Mouse (Mus musculus) left cerebral cortex, adult 2 months (tissue): ENCODE measurements at regions not wholly inside any gene's neighbourhood (a gene's known extent, or its start where the extent isn't known, plus 50 kb on each side); places are given as distances from the start of the nearest gene placed in this dataset.
A peak's percentile ranks its signal among the peaks of the same experiment; 100 is the strongest.

Experiments
- DNase-seq, 2 experiments: peaks; one replicate each; pipeline ENCODE4 v3.0.0; 2021 to 2022; ENCODE audit warnings: low spot score in 2 of 2, mixed read lengths in 1 of 2; ENCODE audit errors: extremely low spot score in 1 of 2
- H3K27ac ChIP-seq: fragments of 200-600 bp; 2 replicates; pipeline ENCODE4 v1.8.1; 2022
- H3K4me3 ChIP-seq: fragments of 200-600 bp; 2 replicates; pipeline ENCODE4 v1.8.1; 2022
- CTCF ChIP-seq: fragments of 200-600 bp; IDR thresholded peaks from 2 replicates; pipeline ENCODE4 v1.8.1; 2022; ENCODE audit warnings: antibody characterized with exemption, mild to moderate bottlenecking, moderate library complexity
- intact Hi-C: fragments of 180-260 bp; cut with DNase I; formaldehyde crosslinking; loops from one replicate; pipeline ENCODE4 v1.15.1; 2025

DNA sequence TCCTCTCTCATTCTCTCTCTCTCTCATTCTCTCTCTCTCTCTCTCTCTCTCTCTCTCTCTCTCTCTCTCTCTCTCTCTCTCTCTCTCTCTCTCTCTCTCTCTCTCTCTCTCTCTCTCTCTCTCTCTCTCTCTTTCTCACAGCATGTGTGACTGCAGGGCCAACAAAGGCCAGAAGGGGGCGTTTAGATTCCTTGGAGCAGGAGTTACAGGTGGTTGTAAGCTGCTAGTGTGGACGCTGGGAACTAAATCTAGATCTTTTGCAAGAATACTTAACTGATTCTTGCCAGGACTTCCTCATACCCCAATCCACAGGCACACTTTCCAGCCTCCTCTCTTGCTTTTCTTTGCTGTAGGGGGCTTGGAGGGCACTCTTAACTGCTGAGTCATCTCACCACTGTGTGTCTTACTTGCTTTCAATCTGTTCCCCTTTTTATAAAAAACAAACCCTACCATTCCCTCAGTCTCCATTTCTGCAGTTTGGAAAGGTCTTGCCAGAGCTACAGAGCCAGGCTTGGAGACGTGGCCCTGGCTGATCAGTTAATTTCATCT is 154.4 kb upstream of the Cxcr4 start:
- Histone ChIP-seq H3K27ac (no peak overlapping the region), H3K4me3 (no peak overlapping the region)
- intact Hi-C loops, result no loop called here
- TF ChIP-seq CTCF, result no peak
- no peak for DNase-seq

DNA sequence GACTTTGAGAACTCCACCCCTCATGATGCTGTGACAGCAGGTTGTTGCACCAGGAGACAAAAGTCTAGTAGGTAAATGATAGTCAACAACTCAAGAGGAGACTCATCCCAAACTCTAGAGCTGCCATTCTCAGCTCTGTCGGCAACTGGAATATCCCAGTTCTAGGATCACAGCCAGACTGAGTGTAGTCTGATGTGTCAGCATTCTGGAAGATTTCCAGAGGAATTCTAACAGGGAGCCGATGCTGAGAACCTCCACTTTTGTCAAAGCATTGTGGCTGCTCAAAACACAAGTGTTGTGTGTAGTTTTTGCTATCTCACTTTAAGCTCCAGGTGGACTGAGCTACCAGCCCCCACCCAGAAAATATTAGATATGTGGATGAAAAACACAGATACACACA is 148.5 kb upstream of the Cxcr4 start:
- H3K27ac ChIP-seq, result no peak overlapping the region
- peak in 1 of 2 experiments; percentile 26 for DNase-seq
- no peak overlapping the region for H3K4me3 ChIP-seq
- no peak for TF ChIP-seq CTCF
- intact Hi-C loops, result no loop called here

DNA sequence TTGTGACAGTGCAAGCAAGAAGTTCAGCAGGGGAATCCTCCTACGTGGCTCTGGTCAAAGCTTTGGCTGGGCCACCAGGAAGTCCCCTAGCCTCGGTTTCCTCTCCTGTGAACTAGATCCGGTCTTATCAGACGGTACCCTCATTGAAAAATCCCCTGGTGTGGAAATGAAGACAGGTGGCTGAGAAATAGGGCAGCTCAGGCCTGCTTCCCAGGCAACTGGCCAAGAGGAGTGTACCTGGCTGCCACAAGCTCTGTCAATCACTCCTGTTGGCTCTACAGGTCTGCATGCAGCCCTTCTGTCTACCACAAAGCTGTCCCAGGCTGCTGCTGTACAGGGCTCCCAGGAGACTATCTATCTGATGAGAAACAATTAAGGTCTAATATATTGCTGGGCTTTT is 146.1 kb upstream of the Cxcr4 start:
- intact Hi-C loops, result no loop called here
- TF ChIP-seq CTCF, result no peak
- H3K27ac ChIP-seq, result no peak overlapping the region
- H3K4me3 ChIP-seq, result no peak overlapping the region
- DNase-seq, result no peak

DNA sequence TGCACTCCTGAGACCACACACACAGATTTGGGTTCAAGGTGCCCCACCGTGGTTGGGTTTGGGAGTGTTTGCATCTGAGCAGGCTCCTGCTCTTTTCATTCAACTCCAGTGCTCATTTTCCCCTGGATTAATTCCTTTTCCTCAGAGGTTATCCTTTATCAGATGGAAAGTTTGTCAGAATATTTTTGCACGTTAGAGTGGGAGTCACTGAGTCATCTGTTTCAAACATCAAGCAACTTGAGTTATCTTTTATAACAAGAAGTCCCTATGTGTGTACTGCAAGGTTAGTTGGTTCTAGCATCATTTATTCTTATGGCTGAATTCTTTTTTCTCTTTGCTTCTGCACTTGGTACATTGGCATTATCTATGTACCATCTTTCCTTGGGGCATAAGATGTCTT is 142.8 kb upstream of the Cxcr4 start:
- intact Hi-C loops, result no loop called here
- no peak overlapping the region for H3K4me3 ChIP-seq
- DNase-seq, result no peak
- no peak for TF ChIP-seq CTCF
- no peak overlapping the region for H3K27ac ChIP-seq

DNA sequence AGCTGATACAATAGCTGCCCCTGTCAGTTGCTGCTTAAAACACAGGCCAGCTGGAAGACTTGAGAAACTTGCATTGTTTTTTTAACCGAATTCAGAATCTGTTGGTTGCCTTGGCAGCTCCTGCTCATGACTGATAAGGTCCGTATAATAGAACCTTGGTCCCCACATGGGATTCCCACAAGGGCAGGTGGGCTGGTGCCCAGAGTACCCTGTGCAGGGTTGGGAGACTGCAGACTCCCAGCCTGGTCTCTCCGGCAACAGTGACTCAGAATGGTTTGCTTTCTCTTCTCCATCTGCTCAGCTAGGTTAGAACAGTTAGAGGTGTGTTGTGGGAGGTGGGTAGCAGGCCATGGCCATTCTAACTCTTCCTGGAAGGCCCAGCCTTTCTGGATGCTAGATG is 139.4 kb upstream of the Cxcr4 start:
- no peak overlapping the region for H3K4me3 ChIP-seq
- DNase-seq, result no peak
- no peak overlapping the region for H3K27ac ChIP-seq
- no peak for TF ChIP-seq CTCF
- intact Hi-C loops, result no loop called here

DNA sequence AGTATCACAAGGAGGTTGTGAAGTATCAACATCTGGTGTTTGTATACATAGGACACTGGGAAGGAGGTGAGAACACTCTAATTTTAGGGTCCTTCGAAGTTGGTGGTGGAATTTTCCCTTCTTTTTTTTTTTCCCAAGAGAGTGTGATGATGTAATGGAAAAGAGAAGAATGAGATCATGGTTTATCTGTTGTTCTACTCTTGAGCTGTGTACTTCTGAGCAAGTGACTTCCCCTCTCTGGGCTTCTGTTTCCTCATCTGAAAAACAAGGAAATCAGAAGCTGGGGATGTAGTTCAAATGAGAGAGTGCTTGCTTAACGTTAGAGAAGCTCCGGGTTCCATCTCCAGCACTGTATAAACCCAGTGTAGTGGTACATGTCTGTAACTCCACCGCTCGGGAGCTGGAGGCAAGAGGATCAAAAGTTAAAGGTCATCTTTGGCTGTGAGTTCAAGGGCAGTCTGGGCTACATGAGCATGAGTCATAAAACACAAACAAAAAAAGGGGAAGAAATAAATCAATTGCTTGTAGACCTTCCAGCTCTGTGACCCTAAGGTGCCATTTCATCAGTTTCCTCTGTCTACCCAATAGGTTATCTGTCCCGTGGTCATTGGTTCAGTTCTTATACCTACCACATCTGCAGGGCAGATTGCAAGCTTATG is 132.5 kb upstream of the Cxcr4 start:
- Histone ChIP-seq H3K4me3 (no peak overlapping the region), H3K27ac (no peak overlapping the region)
- no peak for TF ChIP-seq CTCF
- intact Hi-C loops, result no loop called here
- no peak for DNase-seq

DNA sequence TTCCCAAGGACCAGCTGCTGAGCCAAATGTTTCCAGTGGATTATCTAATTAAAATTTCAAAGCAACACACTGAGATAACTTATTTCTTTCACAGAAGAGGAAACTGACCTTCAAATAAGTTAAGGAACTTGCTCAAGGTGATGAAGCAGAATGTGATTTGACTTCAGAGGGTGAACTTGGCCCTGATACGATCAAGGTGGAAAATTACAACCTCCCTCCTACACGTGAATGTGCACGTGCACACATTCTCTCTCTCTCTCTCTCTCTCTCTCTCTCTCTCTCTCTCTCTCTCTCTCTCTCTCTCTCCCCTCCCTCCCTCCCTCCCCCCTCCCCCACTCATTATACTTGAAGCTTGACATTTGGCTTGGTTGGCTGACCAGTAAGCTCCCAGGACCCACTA is 131.8 kb upstream of the Cxcr4 start:
- Histone ChIP-seq H3K27ac (no peak overlapping the region), H3K4me3 (no peak overlapping the region)
- no peak for DNase-seq
- no peak for TF ChIP-seq CTCF
- intact Hi-C loops, result no loop called here

DNA sequence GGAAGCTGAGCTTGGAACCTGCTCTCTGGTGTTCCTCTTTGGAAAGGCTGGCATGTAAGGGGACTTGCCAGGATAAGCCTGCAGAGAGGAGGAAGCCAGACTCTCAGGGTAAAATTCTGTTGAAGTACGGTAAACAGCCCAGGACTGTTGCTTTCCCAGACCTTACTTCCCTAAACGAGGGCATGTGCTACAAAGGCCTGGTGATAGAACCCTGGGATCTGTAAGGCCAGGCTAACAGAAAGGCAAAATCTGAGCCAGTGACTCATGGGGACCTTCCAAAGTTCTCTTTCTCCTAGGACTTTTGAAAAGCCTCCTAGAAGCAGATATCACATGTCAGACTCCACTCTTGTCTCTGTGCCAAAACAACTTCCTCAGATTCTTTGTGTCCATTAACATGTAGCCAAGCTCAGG is 130.0 kb upstream of the Cxcr4 start:
- no peak for DNase-seq
- intact Hi-C loops, result no loop called here
- Histone ChIP-seq H3K4me3 (no peak overlapping the region), H3K27ac (no peak overlapping the region)
- no peak for TF ChIP-seq CTCF

DNA sequence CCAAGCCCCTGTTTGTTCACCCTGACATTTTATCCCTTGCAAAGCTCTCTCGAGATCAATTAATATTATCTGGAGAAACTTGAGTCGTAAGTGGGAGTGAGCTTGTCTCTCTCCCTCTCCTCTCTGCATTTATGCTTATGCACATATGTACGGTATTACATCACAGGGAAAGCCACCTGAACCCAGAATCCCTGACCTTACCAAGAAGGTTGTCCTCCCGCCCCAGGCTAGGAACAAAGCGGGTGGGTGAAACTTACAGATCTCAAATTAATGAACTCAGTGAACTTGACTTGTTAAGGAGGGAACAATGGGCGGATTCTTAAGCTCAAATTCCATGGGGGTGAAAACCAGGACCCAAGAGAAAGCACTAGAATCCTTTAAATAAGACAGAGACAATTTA is 122.8 kb upstream of the Cxcr4 start:
- Histone ChIP-seq H3K4me3 (no peak overlapping the region), H3K27ac (no peak overlapping the region)
- no peak for TF ChIP-seq CTCF
- intact Hi-C loops, result no loop called here
- DNase-seq, result no peak

DNA sequence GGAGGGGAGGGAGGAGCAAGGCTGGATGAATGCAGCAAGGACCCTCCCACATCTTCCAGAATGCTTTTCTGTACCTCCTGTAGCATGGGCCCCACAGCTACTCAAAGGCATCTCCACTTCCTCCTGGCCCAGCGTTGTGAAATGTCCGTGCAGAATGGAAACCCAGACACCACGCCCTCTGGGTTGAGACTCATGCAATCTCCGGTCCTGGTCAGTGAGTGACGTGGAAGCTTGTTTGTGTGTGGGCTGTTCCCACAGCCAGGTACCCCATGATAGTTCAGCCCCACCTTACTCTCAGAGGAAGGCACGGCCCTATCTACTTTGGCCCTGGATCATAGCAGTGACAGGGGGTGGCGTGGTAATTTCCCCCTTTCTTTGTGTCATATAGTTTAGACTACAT is 120.8 kb upstream of the Cxcr4 start:
- no peak for DNase-seq
- Histone ChIP-seq H3K27ac (no peak overlapping the region), H3K4me3 (no peak overlapping the region)
- no peak for TF ChIP-seq CTCF
- intact Hi-C loops, result no loop called here

DNA sequence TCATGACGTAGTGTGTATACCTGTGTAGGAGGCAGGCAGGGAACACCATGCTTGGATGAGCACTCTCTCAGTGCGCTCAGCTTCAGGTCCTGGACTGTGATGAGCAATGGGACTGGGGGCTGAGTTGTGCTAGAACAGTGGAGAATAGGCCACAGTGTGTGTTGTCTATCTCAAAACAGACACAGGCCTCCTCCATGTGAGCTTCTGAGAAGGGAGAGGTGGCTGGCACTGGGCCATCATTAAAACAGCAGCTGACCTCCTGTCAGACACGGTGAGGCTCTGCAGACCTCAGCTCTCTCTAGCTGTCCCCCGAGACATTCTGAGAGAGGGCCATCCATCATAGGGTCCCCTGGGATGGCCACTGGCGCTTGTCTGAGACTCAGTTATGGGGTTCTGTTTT is 119.0 kb upstream of the Cxcr4 start:
- Histone ChIP-seq H3K27ac (no peak overlapping the region), H3K4me3 (no peak overlapping the region)
- intact Hi-C loops, result no loop called here
- no peak for DNase-seq
- no peak for TF ChIP-seq CTCF

DNA sequence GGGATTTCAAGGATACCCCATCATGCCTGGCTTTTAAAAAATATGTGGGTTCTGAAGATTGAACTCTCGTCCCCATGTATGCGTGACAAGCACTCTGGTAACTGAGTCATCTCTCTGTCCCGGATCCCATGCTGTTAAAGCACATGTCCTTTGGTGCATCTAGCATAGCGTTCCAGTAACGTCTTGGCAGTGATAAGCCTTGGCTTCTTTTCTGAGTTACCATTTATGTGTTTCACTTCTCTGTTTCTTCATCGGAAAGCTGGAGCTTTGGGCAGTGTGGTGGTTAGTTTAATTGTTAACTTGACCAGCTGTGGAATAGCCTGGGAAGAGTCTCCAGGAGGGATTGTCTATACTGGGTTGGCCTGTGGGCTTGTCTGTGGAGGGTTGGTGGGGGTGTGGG is 115.7 kb upstream of the Cxcr4 start:
- no peak overlapping the region for H3K27ac ChIP-seq
- intact Hi-C loops, result no loop called here
- H3K4me3 ChIP-seq, result no peak overlapping the region
- DNase-seq, result no peak
- no peak for TF ChIP-seq CTCF

DNA sequence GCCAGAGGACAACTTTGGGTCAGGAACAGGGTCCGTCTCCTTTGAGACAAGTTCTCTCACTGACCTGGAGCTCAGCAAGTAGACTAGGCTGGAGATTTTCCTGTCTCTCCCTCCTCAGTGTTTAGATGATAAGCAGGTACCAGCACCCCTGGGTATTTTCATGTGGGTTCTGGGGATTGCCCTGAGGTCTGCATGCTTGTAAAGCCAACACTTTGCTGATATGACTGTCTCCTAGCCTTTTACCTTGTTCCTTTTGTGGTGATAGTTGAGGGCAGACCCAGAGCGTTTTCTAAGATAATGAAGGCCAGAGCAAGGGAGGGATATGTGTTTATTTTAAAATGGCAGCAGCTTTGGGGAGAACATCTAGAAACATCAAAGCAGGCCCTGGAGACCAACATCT is 114.1 kb upstream of the Cxcr4 start:
- TF ChIP-seq CTCF, result no peak
- intact Hi-C loops, result no loop called here

More for the DNA sequence above, 114.1 kb upstream of the Cxcr4 start:
- H3K27ac ChIP-seq, result no peak overlapping the region
- H3K4me3 ChIP-seq, result no peak overlapping the region
- no peak for DNase-seq
